Mouse (Mus musculus): ENCODE measurements at regions not wholly inside any gene's neighbourhood (a gene's known extent, or its start where the extent isn't known, plus 50 kb on each side); places are given as distances from the start of the nearest gene placed in this dataset.

GRCm38 (mm10) chr1:132802380-132802779 is 60.8 kb upstream of the Nfasc start:
- H3K36me3 ChIP-seq (ENCODE audit: control insufficient read depth, insufficient read depth, low read length, poor library complexity, severe bottlenecking) = no peaks in the 10 kb centered on the region
- H3K4me3 ChIP-seq (ENCODE audit: insufficient read depth in 1 of 2, low read depth in 1 of 2, low read length in 2 of 2, poor library complexity in 1 of 2, severe bottlenecking in 1 of 2) = no peak overlapping the region
- no peaks in the 10 kb centered on the region for H3K9me3 ChIP-seq (ENCODE audit: control insufficient read depth, insufficient read depth, low read depth, low read length)
- no peak overlapping the region for H3K9ac ChIP-seq (ENCODE audit: insufficient read depth, low read depth, low read length, poor library complexity, severe bottlenecking)
- TF ChIP-seq ZC3H11A (IDR thresholded peaks at IDR 0.05; ENCODE audit: borderline replicate concordance, low read depth, low read length) (no peak), HCFC1 (IDR thresholded peaks at IDR 0.05; ENCODE audit: borderline replicate concordance, insufficient read depth, low read length) (no peak), CHD2 (IDR thresholded peaks at IDR 0.05; ENCODE audit: low read depth, low read length) (no peak), ZNF384 (IDR thresholded peaks at IDR 0.05; ENCODE audit: low read depth, low read length) (no peak), MAFK (IDR thresholded peaks at IDR 0.05; ENCODE audit: insufficient read depth, low read depth, low read length) (no peak)
- DNase-seq (ENCODE audit: low read depth, low spot score) = no peak
- H3K27ac ChIP-seq (ENCODE audit: insufficient read depth, low read depth, low read length, poor library complexity, severe bottlenecking) = no peak overlapping the region
- in situ Hi-C loops (cut with MboI; ENCODE audit: low sequenced_read_pairs in 2 of 2, unreplicated experiment in 2 of 2) = no loop called here
- peaks cover 0 to 22% of the 10 kb centered on the region in 2 experiments; a peak in 3 of 4 replicates for H3K4me1 ChIP-seq (ENCODE audit: control insufficient read depth in 2 of 2, insufficient read depth in 2 of 2, low read length in 2 of 2, poor library complexity in 1 of 2)

- H3K9me3 ChIP-seq (ENCODE audit: control insufficient read depth, insufficient read depth, low read depth, low read length) = no peaks in the 10 kb centered on the region
- H3K27ac ChIP-seq (ENCODE audit: insufficient read depth, low read depth, low read length, poor library complexity, severe bottlenecking) = no peak overlapping the region
- TF ChIP-seq MAFK (IDR thresholded peaks at IDR 0.05; ENCODE audit: insufficient read depth, low read depth, low read length) = no peak
- TF ChIP-seq HCFC1 (IDR thresholded peaks at IDR 0.05; ENCODE audit: borderline replicate concordance, insufficient read depth, low read length) = no peak
- TF ChIP-seq ZC3H11A (IDR thresholded peaks at IDR 0.05; ENCODE audit: borderline replicate concordance, low read depth, low read length) = no peak
- TF ChIP-seq ZNF384 (IDR thresholded peaks at IDR 0.05; ENCODE audit: low read depth, low read length) = no peak
- no peak for TF ChIP-seq CHD2 (IDR thresholded peaks at IDR 0.05; ENCODE audit: low read depth, low read length)
- in situ Hi-C loops (cut with MboI; ENCODE audit: low sequenced_read_pairs in 2 of 2, unreplicated experiment in 2 of 2) = no loop called here
- H3K4me1 ChIP-seq (ENCODE audit: control insufficient read depth in 2 of 2, insufficient read depth in 2 of 2, low read length in 2 of 2, poor library complexity in 1 of 2) = peaks cover 0 to 22% of the 10 kb centered on the region in 2 experiments; a peak in 3 of 4 replicates
- no peak overlapping the region for H3K9ac ChIP-seq (ENCODE audit: insufficient read depth, low read depth, low read length, poor library complexity, severe bottlenecking)
- peak overlapping the region in 1 of 2 experiments; percentile 15; a peak in 1 of 4 replicates for H3K4me3 ChIP-seq (ENCODE audit: insufficient read depth in 1 of 2, low read depth in 1 of 2, low read length in 2 of 2, poor library complexity in 1 of 2, severe bottlenecking in 1 of 2)
- peak; percentile 60 for DNase-seq (ENCODE audit: low read depth, low spot score)
- H3K36me3 ChIP-seq (ENCODE audit: control insufficient read depth, insufficient read depth, low read length, poor library complexity, severe bottlenecking) = no peaks in the 10 kb centered on the region
These were observed 58.7 kb upstream of the Nfasc start for GRCm38 (mm10) chr1:132800285-132800684.

DNA sequence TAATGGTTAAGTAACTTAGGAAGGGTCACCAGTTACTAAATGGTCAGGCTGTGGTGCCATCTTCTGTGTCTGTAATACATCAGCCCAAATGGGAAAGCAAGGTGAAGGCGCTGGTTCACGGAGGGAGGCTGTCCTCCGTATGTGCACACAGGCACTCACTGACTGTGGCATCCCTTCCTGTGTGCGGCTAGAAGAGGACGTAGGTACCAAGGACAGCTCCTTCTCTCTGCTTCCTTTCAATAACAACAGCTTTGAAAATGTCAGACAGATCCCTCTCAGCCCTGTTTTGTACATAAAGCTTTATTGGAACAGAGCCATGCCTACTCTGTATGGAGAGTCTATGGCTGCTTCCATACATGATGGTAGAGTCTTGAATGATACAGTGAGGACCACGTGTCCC is 57.7 kb upstream of the Nfasc start:
- no peak overlapping the region for H3K4me3 ChIP-seq (ENCODE audit: insufficient read depth in 1 of 2, low read depth in 1 of 2, low read length in 2 of 2, poor library complexity in 1 of 2, severe bottlenecking in 1 of 2)
- H3K36me3 ChIP-seq (ENCODE audit: control insufficient read depth, insufficient read depth, low read length, poor library complexity, severe bottlenecking) = no peaks in the 10 kb centered on the region
- no peaks in the 10 kb centered on the region for H3K9me3 ChIP-seq (ENCODE audit: control insufficient read depth, insufficient read depth, low read depth, low read length)
- H3K27ac ChIP-seq (ENCODE audit: insufficient read depth, low read depth, low read length, poor library complexity, severe bottlenecking) = no peak overlapping the region
- TF ChIP-seq ZNF384 (IDR thresholded peaks at IDR 0.05; ENCODE audit: low read depth, low read length) (0 out of 2 replicates have a peak, but pooled peaks have one; percentile 19), HCFC1 (IDR thresholded peaks at IDR 0.05; ENCODE audit: borderline replicate concordance, insufficient read depth, low read length) (no peak)
- DNase-seq (ENCODE audit: low read depth, low spot score) = peak; percentile 80
- in situ Hi-C loops (cut with MboI; ENCODE audit: low sequenced_read_pairs in 2 of 2, unreplicated experiment in 2 of 2) = no loop called here
- H3K9ac ChIP-seq (ENCODE audit: insufficient read depth, low read depth, low read length, poor library complexity, severe bottlenecking) = no peak overlapping the region
- peaks cover 0 to 22% of the 10 kb centered on the region in 2 experiments; a peak in 3 of 4 replicates for H3K4me1 ChIP-seq (ENCODE audit: control insufficient read depth in 2 of 2, insufficient read depth in 2 of 2, low read length in 2 of 2, poor library complexity in 1 of 2)

DNA sequence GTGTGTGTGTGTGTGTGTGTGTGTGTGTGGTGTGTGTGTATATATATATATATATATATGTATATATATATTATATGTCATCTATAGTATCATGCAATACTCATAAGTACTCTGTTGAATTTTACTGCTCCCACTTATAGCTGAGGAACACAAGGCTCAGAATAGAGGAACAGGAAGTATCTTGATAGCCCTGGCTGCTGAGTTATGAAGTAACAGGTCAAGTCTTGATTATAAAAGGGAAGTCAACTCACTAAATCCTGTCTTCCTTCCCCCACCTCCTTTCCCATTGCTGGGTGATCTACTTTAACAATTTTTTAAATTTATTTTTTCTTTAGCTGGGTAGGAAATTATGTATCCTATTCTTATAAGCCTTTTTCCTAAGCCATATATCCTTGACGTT is 52.9 kb upstream of the Nfasc start:
- Histone ChIP-seq H3K4me1 (ENCODE audit: control insufficient read depth in 2 of 2, insufficient read depth in 2 of 2, low read length in 2 of 2, poor library complexity in 1 of 2) (peaks cover 0 to 5% of the 10 kb centered on the region in 2 experiments; a peak in 1 of 4 replicates), H3K27ac (ENCODE audit: insufficient read depth, low read depth, low read length, poor library complexity, severe bottlenecking) (no peak overlapping the region), H3K4me3 (ENCODE audit: insufficient read depth in 1 of 2, low read depth in 1 of 2, low read length in 2 of 2, poor library complexity in 1 of 2, severe bottlenecking in 1 of 2) (no peak overlapping the region), H3K9ac (ENCODE audit: insufficient read depth, low read depth, low read length, poor library complexity, severe bottlenecking) (no peak overlapping the region), H3K36me3 (ENCODE audit: control insufficient read depth, insufficient read depth, low read length, poor library complexity, severe bottlenecking) (no peaks in the 10 kb centered on the region), H3K9me3 (ENCODE audit: control insufficient read depth, insufficient read depth, low read depth, low read length) (no peaks in the 10 kb centered on the region)
- TF ChIP-seq CHD2 (IDR thresholded peaks at IDR 0.05; ENCODE audit: low read depth, low read length) = no peak
- no peak for TF ChIP-seq ZNF384 (IDR thresholded peaks at IDR 0.05; ENCODE audit: low read depth, low read length)
- TF ChIP-seq MAFK (IDR thresholded peaks at IDR 0.05; ENCODE audit: insufficient read depth, low read depth, low read length) = no peak
- TF ChIP-seq HCFC1 (IDR thresholded peaks at IDR 0.05; ENCODE audit: borderline replicate concordance, insufficient read depth, low read length) = no peak
- no peak for TF ChIP-seq ZC3H11A (IDR thresholded peaks at IDR 0.05; ENCODE audit: borderline replicate concordance, low read depth, low read length)
- DNase-seq (ENCODE audit: low read depth, low spot score) = no peak
- in situ Hi-C loops (cut with MboI; ENCODE audit: low sequenced_read_pairs in 2 of 2, unreplicated experiment in 2 of 2) = no loop called here
